Mouse (Mus musculus) embryonic facial prominence, embryonic 12.5 days (tissue): ENCODE measurements around the gene Tmem38b. TPM values are rescaled to one million over a fixed set of nuclear protein-coding genes. Genes with fewer than 3 reads are reported as not detected.

Experiments
- ATAC-seq: fragments of 200-750 bp; cut with Nextera tagmentation; 2 replicates; pipeline ENCODE4 v1.8.0; 2017; ENCODE audit not compliant: insufficient number of reproducible peaks, insufficient read depth, low FRiP score, low TSS enrichment
- H3K27ac ChIP-seq: fragments of 300-500 bp; sonication (generic); 2 replicates; pipeline ENCODE4 v1.5.1; 2016; ENCODE audit warnings: mild to moderate bottlenecking
- H3K27me3 ChIP-seq: fragments of 300-500 bp; sonication (generic); 2 replicates; pipeline ENCODE4 v1.6.1; 2016; ENCODE audit warnings: mild to moderate bottlenecking, moderate library complexity
- H3K36me3 ChIP-seq: fragments of 300-500 bp; sonication (generic); 2 replicates; pipeline ENCODE4 v1.6.1; 2016; ENCODE audit warnings: mild to moderate bottlenecking
- H3K4me1 ChIP-seq: fragments of 300-500 bp; sonication (generic); 2 replicates; pipeline ENCODE4 v1.6.1; 2016
- H3K4me2 ChIP-seq: fragments of 300-500 bp; sonication (generic); replicated peaks from 2 replicates; pipeline ENCODE4 v1.6.1; 2016; ENCODE audit warnings: mild to moderate bottlenecking, moderate library complexity
- H3K4me3 ChIP-seq: fragments of 300-500 bp; sonication (generic); 2 replicates; pipeline ENCODE4 v1.5.1; 2016; ENCODE audit warnings: mild to moderate bottlenecking
- H3K9ac ChIP-seq: fragments of 300-500 bp; sonication (generic); 2 replicates; pipeline ENCODE4 v1.6.1; 2016; ENCODE audit warnings: mild to moderate bottlenecking, moderate library complexity
- H3K9me3 ChIP-seq: fragments of 300-500 bp; sonication (generic); 2 replicates; pipeline ENCODE4 v1.6.1; 2016; ENCODE audit warnings: mild to moderate bottlenecking, moderate library complexity
- WGBS: fragments of 180-500 bp; shearing (Covaris S2); methylation state at CpG from one replicate; pipeline ENCODE4 v1.1.7; 2016; 5-methylcytosine and 5-hydroxymethylcytosine counted together
- polyA plus RNA-seq: library from polyadenylated mRNA; unstranded; fragments of >200 nt; fragmentation: Nextera tagmentation; extraction: Ambion mirVana; gene quantifications from 2 replicates; pipeline ENCODE4 v1.2.1, GENCODE M21; 2016

Tmem38b gene
- polyA plus RNA-seq, result 7.9 and 8.5 TPM in 2 replicates

DNA sequence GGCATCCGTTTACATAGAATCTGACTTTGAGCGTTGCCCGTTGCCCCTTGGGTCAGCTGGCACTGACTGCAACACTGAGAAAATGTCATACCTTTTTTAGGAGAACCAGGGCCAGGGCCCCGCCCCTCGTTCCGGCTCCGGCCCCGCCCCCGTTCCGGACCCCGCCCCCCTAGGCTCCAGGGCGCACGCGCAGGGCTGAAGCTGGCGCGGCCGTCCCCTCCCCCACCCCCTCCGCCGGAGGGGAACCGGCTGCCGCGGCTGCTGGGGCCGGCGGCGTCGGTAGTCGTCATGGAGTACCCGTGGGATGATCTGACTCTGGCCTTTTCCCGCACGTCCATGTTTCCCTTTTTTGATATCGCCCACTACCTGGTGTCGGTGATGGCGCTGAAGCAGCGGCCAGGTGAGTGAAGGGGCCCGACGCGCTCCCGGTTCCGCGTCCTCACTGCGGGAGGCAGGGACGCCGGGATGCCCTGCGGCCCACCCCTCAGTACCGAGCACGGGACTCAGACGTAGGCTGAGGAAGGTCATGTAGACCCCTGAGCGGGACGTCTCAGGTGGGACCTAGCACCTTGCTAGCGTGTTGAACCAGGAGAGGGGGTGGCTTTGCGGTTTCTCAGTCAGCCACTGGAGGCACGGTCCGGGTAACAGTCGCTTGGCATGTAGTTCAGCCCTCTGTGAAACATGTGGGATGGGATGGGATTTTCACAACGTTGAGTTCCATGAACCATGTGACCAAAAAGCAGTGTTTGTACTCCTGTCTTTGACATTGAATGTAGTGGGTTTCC, at the start of gene Tmem38b:
TSS of gene Tmem38b (plus strand) at position 225 of the 785 bp plus-strand sequence.
- no peaks in the 10 kb centered on the region for H3K4me1 ChIP-seq
- peak; percentile 86 for ATAC-seq
- H3K4me3 ChIP-seq, result peak within 1 kb of the TSS; percentile 85
- H3K36me3 ChIP-seq, result no peaks in the 10 kb centered on the region
- peak within 1 kb of the TSS; percentile 73 for H3K9ac ChIP-seq
- H3K4me2 ChIP-seq, result peak within 1 kb of the TSS; percentile 59
- no peak within 1 kb of the TSS for H3K27ac ChIP-seq
- no peaks in the 10 kb centered on the region for H3K9me3 ChIP-seq
- under 1% methylated on average over 55 of the region's 55 CpGs for WGBS
- H3K27me3 ChIP-seq, result no peaks in the 10 kb centered on the region

DNA sequence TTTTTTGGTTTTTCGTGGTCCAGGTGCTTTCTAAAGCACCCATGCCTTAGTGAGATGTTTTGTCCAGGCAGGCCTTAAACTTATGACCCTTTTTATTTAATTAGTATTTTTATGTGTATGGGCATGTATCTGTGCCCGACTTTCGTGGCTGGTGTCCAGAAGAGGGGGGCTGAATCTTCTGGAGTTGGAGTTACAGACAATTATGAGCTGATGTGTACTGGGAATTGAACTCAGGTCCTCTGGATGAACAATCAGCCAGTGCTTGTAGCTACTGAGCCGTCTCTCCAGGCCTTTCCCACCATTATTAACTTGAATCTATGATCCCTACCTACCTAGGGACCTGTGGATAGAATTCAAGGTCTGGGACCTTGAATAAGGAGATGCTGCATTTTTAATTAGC, 44.4 kb upstream of the Tmem38b start:
- no peak overlapping the region for H3K9ac ChIP-seq
- H3K36me3 ChIP-seq, result no peaks in the 10 kb centered on the region
- H3K27ac ChIP-seq, result no peak overlapping the region
- H3K9me3 ChIP-seq, result no peaks in the 10 kb centered on the region
- H3K27me3 ChIP-seq, result peaks cover 26% of the 10 kb centered on the region
- H3K4me3 ChIP-seq, result no peak overlapping the region
- no peak overlapping the region for H3K4me2 ChIP-seq
- ATAC-seq, result no peak
- peaks cover 5% of the 10 kb centered on the region; the same call in 1 of the 2 replicates for H3K4me1 ChIP-seq
- WGBS, result 63% methylated on average over 4 of the region's 4 CpGs

DNA sequence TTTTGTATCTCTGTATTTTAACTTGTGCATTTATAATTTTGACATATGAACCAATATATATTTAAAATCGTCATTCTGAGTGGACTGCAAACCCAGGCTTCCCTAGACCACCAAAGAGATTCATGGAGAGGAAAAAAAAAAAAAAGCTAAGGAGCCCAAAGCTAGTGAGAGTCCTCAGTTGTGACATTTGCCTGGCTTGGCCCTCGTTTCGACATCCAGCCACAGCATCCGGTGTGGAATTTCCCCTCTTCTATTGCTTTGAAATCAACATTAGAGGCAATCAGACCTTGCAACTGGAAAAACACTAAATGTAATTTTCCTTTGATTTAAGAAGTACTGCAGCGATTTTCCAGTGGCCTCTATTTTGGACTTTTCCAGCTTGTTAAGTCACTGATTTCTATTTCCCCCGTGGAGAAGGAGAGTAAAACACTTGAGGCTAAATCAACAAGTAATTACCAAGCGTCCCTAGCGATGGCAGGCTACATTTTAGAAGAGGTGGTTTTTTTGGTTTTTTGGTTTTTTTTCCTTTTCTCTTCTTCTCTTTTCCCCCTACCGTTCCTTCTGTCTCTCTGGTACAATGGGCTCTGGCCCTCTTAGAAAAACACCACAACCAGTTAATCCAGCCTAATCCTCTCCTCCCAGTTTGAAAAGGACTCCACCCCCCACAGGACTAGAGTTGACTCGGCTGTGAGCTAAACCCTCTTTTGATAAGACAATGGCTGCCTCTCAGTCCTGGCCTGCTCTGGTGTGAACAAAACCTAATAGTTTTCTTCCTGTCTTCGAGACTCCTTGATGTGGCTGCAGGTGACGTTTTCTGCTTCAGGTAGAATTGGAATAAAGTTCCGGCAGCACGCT, 43.4 kb upstream of the Tmem38b start:
- WGBS, result 10% methylated on average over 14 of the region's 14 CpGs
- no peak overlapping the region for H3K4me2 ChIP-seq
- no peak overlapping the region for H3K9ac ChIP-seq
- no peak overlapping the region for H3K4me3 ChIP-seq
- H3K9me3 ChIP-seq, result no peaks in the 10 kb centered on the region
- peaks cover 5% of the 10 kb centered on the region; the same call in 1 of the 2 replicates for H3K4me1 ChIP-seq
- peaks cover 18% of the 10 kb centered on the region for H3K27me3 ChIP-seq
- H3K36me3 ChIP-seq, result no peaks in the 10 kb centered on the region
- no peak overlapping the region for H3K27ac ChIP-seq
- ATAC-seq, result no peak

DNA sequence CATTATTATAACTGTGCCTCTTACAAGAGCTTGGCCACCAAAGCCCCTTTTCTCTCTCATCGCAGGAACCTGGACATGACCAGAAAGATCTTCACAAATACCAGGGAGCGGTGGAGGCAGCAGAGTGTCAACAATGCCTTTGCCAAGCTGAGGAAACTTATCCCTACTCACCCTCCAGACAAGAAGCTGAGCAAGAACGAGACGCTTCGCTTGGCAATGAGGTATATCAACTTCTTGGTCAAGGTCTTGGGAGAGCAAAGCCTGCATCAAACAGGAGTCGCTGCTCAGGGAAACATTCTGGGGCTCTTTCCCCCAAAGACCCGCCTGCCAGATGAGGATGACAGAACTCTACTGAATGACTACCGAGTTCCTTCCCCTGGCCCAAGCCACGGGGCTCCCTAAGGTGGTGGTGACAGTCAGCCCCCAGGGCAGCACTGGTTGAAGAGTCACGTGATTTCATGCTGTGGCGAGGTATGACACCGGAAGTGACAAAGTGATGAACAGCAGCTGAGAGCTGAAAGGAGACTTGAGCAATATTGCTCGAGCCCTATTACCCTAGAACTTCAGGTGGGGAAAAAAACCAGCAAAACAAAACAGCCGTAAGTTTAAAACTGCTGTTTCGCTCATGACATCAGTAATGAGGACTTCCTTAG, 40.0 kb upstream of the Tmem38b start:
- H3K9me3 ChIP-seq, result no peaks in the 10 kb centered on the region
- H3K27me3 ChIP-seq, result 0 out of 2 replicates have a peak, but pooled peaks cover 2% of the 10 kb centered on the region
- ATAC-seq, result no peak
- H3K27ac ChIP-seq, result no peak overlapping the region
- no peaks in the 10 kb centered on the region for H3K36me3 ChIP-seq
- no peaks in the 10 kb centered on the region for H3K4me1 ChIP-seq
- H3K9ac ChIP-seq, result no peak overlapping the region
- H3K4me3 ChIP-seq, result no peak overlapping the region
- WGBS, result 74% methylated on average over 15 of the region's 15 CpGs
- H3K4me2 ChIP-seq, result no peak overlapping the region

DNA sequence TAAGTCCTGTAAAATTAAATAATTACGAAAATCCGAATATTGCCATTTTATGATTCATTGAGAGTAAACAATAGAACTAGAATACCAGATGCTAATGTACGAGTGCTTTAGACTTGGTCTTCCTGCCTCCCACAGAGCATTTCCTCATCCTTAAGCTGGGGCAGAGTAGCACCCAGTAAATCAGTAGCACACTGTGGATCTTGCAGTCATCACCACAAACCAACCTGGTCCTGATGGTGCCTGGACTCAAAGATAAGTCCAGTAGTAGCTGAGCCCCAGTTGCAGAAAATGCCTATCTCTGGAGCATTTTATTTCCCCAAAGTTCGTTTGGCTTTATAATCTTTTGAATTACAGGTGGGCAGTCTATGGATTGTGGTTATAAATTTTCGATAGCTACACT, 39.0 kb upstream of the Tmem38b start:
- whole genome bisulfite sequencing, result 75% methylated on average over 5 of the region's 5 CpGs
- H3K27me3 ChIP-seq, result 0 out of 2 replicates have a peak, but pooled peaks cover 2% of the 10 kb centered on the region

DNA sequence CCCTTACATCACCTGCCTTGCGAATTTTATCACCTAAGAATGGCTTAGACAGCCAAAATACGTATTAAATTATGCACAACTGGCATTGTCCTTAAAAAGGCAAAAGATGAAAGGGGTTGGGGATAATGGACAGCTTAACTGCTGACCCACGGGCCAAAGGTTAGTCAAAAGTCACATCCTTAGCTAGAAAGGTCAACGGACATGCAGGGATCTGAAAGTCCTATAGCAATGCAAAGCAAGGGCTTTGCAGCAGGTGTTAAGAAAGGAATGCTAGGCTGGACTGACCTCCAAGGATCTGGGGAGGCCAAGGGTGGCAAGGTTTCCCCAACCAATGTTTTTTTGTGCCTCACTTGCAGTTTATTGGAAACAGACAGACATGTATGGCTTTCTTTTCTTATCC, 36.5 kb upstream of the Tmem38b start:
- ATAC-seq, result no peak
- H3K27me3 ChIP-seq, result 0 out of 2 replicates have a peak, but pooled peaks cover 2% of the 10 kb centered on the region
- no peak overlapping the region for H3K9ac ChIP-seq
- H3K27ac ChIP-seq, result no peak overlapping the region
- WGBS, result 12% methylated on average over 4 of the region's 4 CpGs
- H3K36me3 ChIP-seq, result no peaks in the 10 kb centered on the region
- no peak overlapping the region for H3K4me3 ChIP-seq
- H3K4me2 ChIP-seq, result no peak overlapping the region
- H3K4me1 ChIP-seq, result no peaks in the 10 kb centered on the region
- no peaks in the 10 kb centered on the region for H3K9me3 ChIP-seq

More for the DNA sequence above, 39.0 kb upstream of the Tmem38b start:
- ATAC-seq, result no peak
- no peaks in the 10 kb centered on the region for H3K36me3 ChIP-seq
- no peak overlapping the region for H3K4me2 ChIP-seq
- H3K4me3 ChIP-seq, result no peak overlapping the region
- no peak overlapping the region for H3K27ac ChIP-seq
- H3K9ac ChIP-seq, result no peak overlapping the region
- no peaks in the 10 kb centered on the region for H3K9me3 ChIP-seq
- H3K4me1 ChIP-seq, result no peaks in the 10 kb centered on the region

DNA sequence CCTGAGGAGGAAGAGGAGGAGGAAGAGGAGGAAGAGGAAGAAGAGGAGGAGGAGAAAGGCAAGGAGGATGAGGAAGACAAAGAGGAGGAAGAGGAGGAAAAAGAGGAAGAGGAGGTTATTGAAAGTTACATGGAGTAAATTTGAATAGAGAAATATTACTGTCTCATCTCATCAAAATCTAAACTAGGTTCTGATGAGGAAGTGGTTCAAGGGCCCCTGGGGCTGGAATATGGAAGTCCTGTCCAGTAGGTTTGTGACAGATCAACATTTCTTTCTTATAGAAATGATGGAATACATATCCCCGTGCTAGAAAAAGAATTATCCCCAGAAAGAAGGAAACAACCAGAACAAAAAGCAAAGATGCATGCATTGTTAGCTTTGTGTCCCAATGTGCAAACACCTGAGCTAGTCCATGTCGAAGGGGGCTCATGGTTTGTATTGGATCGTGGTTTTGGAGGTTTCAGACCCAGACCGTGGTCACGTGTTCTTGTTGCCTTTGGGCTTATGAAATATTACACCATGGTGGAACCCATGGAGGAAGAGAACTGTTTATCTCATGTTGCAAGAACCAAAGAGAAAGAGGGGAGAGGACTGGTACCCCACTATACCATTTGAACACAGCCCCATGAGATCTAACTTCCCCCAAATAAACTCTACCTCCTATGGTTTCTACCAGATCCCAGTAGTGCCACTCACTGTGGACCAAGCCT, 31.4 kb upstream of the Tmem38b start:
- Histone ChIP-seq H3K27ac (no peak overlapping the region), H3K27me3 (0 out of 2 replicates have a peak, but pooled peaks cover 5% of the 10 kb centered on the region)
- ATAC-seq, result no peak

DNA sequence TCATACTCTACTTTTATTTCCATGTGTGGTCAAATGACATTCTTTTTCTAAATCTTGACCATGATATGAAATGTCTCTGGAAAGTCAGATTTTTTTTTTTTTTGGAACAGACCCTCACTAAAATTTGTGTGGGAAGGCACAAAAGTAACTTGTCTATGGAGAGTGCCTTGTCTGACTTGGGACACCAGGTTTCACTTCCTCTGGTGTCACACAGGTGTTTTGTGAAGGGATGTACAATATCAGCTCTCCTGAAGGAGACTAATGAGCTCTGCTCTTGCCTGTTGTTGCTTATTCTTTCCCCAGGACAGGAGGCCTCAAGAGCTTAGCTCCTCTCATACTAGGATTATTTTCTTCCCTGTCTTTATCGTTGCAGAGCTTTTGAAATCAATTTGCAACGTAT, 30.8 kb upstream of the Tmem38b start:
- Histone ChIP-seq H3K9ac (no peak overlapping the region), H3K9me3 (no peaks in the 10 kb centered on the region), H3K27me3 (0 out of 2 replicates have a peak, but pooled peaks cover 5% of the 10 kb centered on the region), H3K27ac (no peak overlapping the region), H3K4me1 (0 out of 2 replicates have a peak, but pooled peaks cover 5% of the 10 kb centered on the region), H3K4me2 (no peak overlapping the region), H3K36me3 (no peaks in the 10 kb centered on the region), H3K4me3 (no peak overlapping the region)
- WGBS, result 48% methylated on average over 2 of the region's 2 CpGs
- no peak for ATAC-seq

More for the DNA sequence above, 31.4 kb upstream of the Tmem38b start:
- no peak overlapping the region for H3K4me3 ChIP-seq
- no peaks in the 10 kb centered on the region for H3K36me3 ChIP-seq
- H3K4me2 ChIP-seq, result no peak overlapping the region
- no peak overlapping the region for H3K9ac ChIP-seq
- WGBS, result 92% methylated on average over 5 of the region's 5 CpGs
- H3K4me1 ChIP-seq, result 0 out of 2 replicates have a peak, but pooled peaks cover 5% of the 10 kb centered on the region
- no peaks in the 10 kb centered on the region for H3K9me3 ChIP-seq

DNA sequence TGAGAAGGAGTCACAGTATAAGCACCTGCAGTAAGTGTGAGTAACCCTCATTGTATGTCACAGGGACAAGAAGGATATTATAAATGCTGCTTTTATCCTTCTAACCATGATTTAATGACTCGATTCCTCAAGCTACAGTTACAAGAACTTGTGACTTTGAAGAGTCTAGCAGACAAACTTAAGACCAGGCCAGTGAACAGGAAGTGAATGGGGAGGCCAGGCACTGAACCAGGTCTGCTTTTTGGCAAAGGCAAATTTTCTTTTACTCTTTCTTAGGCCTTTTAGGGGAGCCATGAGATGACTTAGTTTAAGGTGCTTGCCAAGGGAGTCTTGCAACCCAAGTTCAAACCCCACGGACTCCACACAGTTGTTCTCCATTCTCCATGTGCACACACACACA, 30.1 kb upstream of the Tmem38b start:
- H3K9ac ChIP-seq, result no peak overlapping the region
- H3K4me1 ChIP-seq, result 0 out of 2 replicates have a peak, but pooled peaks cover 5% of the 10 kb centered on the region
- H3K27ac ChIP-seq, result no peak overlapping the region
- 86% methylated on average over 2 of the region's 2 CpGs for WGBS
- 0 out of 2 replicates have a peak, but pooled peaks cover 5% of the 10 kb centered on the region for H3K27me3 ChIP-seq
- no peak overlapping the region for H3K4me3 ChIP-seq
- no peaks in the 10 kb centered on the region for H3K9me3 ChIP-seq
- ATAC-seq, result no peak
- no peak overlapping the region for H3K4me2 ChIP-seq
- H3K36me3 ChIP-seq, result no peaks in the 10 kb centered on the region

DNA sequence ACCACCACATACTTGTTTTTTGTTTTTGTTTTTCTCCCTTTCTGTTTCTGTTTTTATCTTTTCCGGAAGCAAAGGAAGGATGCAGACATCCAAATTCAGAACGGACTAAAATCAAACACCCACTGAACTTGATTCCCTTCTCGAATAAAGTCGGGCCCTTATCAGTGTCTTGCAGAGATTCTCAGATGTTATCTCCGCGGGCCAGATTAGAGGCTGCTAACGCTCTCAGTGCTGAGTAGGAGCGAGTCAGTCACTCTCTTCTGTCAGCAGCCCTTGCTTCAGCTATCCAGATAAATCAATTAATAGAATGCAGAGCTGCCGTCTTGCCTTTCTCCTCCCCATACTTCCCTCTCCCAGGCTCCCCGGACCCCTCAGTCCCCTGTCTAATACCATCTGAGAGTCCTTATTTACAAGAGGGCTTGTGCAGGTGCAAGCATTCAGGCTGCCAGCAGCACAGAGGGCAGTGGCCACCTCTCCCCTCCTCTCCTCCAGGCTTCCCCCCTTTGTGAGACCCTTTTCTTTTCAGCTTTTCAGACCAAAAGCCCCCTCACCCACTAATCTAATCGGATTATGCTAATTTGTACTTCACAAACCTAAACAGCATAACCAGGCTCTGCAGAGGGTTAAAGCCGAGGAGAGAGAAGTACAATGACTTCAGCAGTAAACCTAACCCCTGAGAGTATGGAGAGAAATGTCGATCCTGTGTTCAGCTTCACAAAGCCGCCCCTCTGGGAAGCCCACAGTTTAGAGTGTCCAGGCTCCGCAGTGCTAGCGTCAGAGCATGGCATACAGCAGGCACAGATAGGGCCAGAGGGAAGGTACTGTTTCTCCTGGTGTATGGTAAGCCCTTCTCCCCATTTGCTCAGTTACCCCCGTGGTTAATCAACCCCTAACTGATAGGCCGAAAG, 28.7 kb upstream of the Tmem38b start:
- H3K4me3 ChIP-seq, result no peak overlapping the region
- 0 out of 2 replicates have a peak, but pooled peaks cover 5% of the 10 kb centered on the region for H3K4me1 ChIP-seq
- H3K9ac ChIP-seq, result no peak overlapping the region
- WGBS, result 13% methylated on average over 18 of the region's 18 CpGs
- ATAC-seq, result no peak
- no peak overlapping the region for H3K27ac ChIP-seq
- no peaks in the 10 kb centered on the region for H3K36me3 ChIP-seq
- H3K4me2 ChIP-seq, result no peak overlapping the region
- no peaks in the 10 kb centered on the region for H3K9me3 ChIP-seq
- 0 out of 2 replicates have a peak, but pooled peaks cover 5% of the 10 kb centered on the region for H3K27me3 ChIP-seq
